Mouse (Mus musculus) hindbrain, embryonic 15.5 days (tissue): ENCODE results near the gene Tmco4. TPM values are rescaled to one million over a fixed set of nuclear protein-coding genes. Genes with fewer than 3 reads are reported as not detected.

Source experiments
- ATAC-seq: fragments of 200-750 bp; cut with Nextera tagmentation; 2 replicates; pipeline ENCODE4 v1.8.0; 2017; ENCODE audit warnings: low read depth, moderate number of reproducible peaks, moderate TSS enrichment; ENCODE audit not compliant: low FRiP score
- H3K27ac ChIP-seq: fragments of 300-500 bp; sonication (generic); replicated peaks from 2 replicates; pipeline ENCODE4 v1.5.1; 2015; ENCODE audit warnings: mild to moderate bottlenecking, inconsistent platforms
- H3K27me3 ChIP-seq: fragments of 300-500 bp; sonication (generic); 2 replicates; pipeline ENCODE4 v1.6.1; 2015; ENCODE audit warnings: control low read depth, inconsistent platforms
- H3K36me3 ChIP-seq: fragments of 300-500 bp; sonication (generic); 2 replicates; pipeline ENCODE4 v1.6.1; 2015; ENCODE audit warnings: control low read depth, inconsistent platforms
- H3K4me1 ChIP-seq: fragments of 300-500 bp; sonication (generic); replicated peaks from 2 replicates; pipeline ENCODE4 v1.6.1; 2015; ENCODE audit warnings: control low read depth, inconsistent platforms
- H3K4me2 ChIP-seq: fragments of 300-500 bp; sonication (generic); 2 replicates; pipeline ENCODE4 v1.6.1; 2015; ENCODE audit warnings: moderate library complexity, mild to moderate bottlenecking, inconsistent platforms
- H3K4me3 ChIP-seq: fragments of 300-500 bp; sonication (generic); 2 replicates; pipeline ENCODE4 v1.5.1; 2015; ENCODE audit warnings: mild to moderate bottlenecking, inconsistent platforms
- H3K9ac ChIP-seq: fragments of 300-500 bp; sonication (generic); 2 replicates; pipeline ENCODE4 v1.6.1; 2015; ENCODE audit warnings: inconsistent platforms
- H3K9me3 ChIP-seq: fragments of 300-500 bp; sonication (generic); 2 replicates; pipeline ENCODE4 v1.6.1; 2016; ENCODE audit warnings: control low read depth, inconsistent platforms
- WGBS: fragments of 180-500 bp; shearing (Covaris S2); methylation state at CpG from one replicate; pipeline ENCODE4 v1.1.7; 2015; 5-methylcytosine and 5-hydroxymethylcytosine counted together
- polyA plus RNA-seq: library from polyadenylated mRNA; unstranded; fragments of >200 nt; fragmentation: Nextera tagmentation; extraction: Ambion mirVana; gene quantifications from 2 replicates; pipeline ENCODE4 v1.2.1, GENCODE M21; 2015

Gene Tmco4
- polyA plus RNA-seq, 1 experiment from 2014 or later, result 1.0 TPM

- Histone ChIP-seq H3K9ac (no peak overlapping the region), H3K36me3 (no peaks in the 10 kb centered on the region), H3K27me3 (no peaks in the 10 kb centered on the region), H3K4me1 (peaks cover 32% of the 10 kb centered on the region), H3K4me3 (no peak overlapping the region), H3K4me2 (no peak overlapping the region), H3K27ac (no peak overlapping the region), H3K9me3 (no peaks in the 10 kb centered on the region)
- WGBS, result 81% methylated on average over 11 of the region's 11 CpGs
- ATAC-seq, result no peak
These were observed 60.7 kb downstream of the Tmco4 start for GRCm38 (mm10) chr4:139033263-139034009.

- no peak for ATAC-seq
- H3K4me1 ChIP-seq, result peaks cover 37% of the 10 kb centered on the region
- H3K27ac ChIP-seq, result no peak overlapping the region
- H3K4me3 ChIP-seq, result no peak overlapping the region
- no peak overlapping the region for H3K9ac ChIP-seq
- H3K9me3 ChIP-seq, result no peaks in the 10 kb centered on the region
- 84% methylated on average over 8 of the region's 8 CpGs for WGBS
- H3K4me2 ChIP-seq, result no peak overlapping the region
- H3K36me3 ChIP-seq, result no peaks in the 10 kb centered on the region
- H3K27me3 ChIP-seq, result no peaks in the 10 kb centered on the region
These were observed 61.3 kb downstream of the Tmco4 start for GRCm38 (mm10) chr4:139034010-139034367.

- Histone ChIP-seq H3K9me3 (no peaks in the 10 kb centered on the region), H3K4me3 (no peak overlapping the region), H3K36me3 (no peaks in the 10 kb centered on the region), H3K9ac (no peak overlapping the region), H3K4me1 (peaks cover 40% of the 10 kb centered on the region), H3K4me2 (no peak overlapping the region), H3K27me3 (no peaks in the 10 kb centered on the region), H3K27ac (no peak overlapping the region)
- no peak for ATAC-seq
- 46% methylated on average over 4 of the region's 4 CpGs for WGBS
These were observed 61.9 kb downstream of the Tmco4 start for GRCm38 (mm10) chr4:139034540-139034939.

GRCm38 (mm10) chr4:139034942-139035341 lies 62.3 kb downstream of the Tmco4 start:
- ATAC-seq, result no peak
- H3K4me2 ChIP-seq, result no peak overlapping the region
- H3K4me3 ChIP-seq, result no peak overlapping the region
- no peak overlapping the region for H3K9ac ChIP-seq
- peaks cover 41% of the 10 kb centered on the region for H3K4me1 ChIP-seq
- H3K9me3 ChIP-seq, result no peaks in the 10 kb centered on the region
- H3K36me3 ChIP-seq, result no peaks in the 10 kb centered on the region
- H3K27ac ChIP-seq, result no peak overlapping the region
- no peaks in the 10 kb centered on the region for H3K27me3 ChIP-seq
- WGBS, result 86% methylated on average over 3 of the region's 3 CpGs

- Histone ChIP-seq H3K9me3 (no peaks in the 10 kb centered on the region), H3K4me3 (no peak overlapping the region), H3K9ac (no peak overlapping the region), H3K27me3 (no peaks in the 10 kb centered on the region), H3K4me1 (peaks cover 48% of the 10 kb centered on the region), H3K36me3 (no peaks in the 10 kb centered on the region), H3K4me2 (no peak overlapping the region), H3K27ac (no peak overlapping the region)
- 85% methylated on average over 3 of the region's 3 CpGs for WGBS
- no peak for ATAC-seq
These were observed 63.1 kb downstream of the Tmco4 start for GRCm38 (mm10) chr4:139035799-139036198.

- WGBS, result 28% methylated on average over 17 of the region's 17 CpGs
- Histone ChIP-seq H3K4me1 (peaks cover 41% of the 10 kb centered on the region), H3K9me3 (no peaks in the 10 kb centered on the region), H3K36me3 (no peaks in the 10 kb centered on the region), H3K27ac (peak overlapping the region; percentile 67), H3K4me3 (no peak overlapping the region), H3K27me3 (no peaks in the 10 kb centered on the region), H3K4me2 (no peak overlapping the region), H3K9ac (no peak overlapping the region)
- ATAC-seq, result no peak
These were observed 65.3 kb downstream of the Tmco4 start for GRCm38 (mm10) chr4:139037795-139038607.

GRCm38 (mm10) chr4:139040084-139040839 lies 67.6 kb downstream of the Tmco4 start:
- no peaks in the 10 kb centered on the region for H3K36me3 ChIP-seq
- H3K4me2 ChIP-seq, result no peak overlapping the region; the same call in 1 of the 2 replicates
- peak; percentile 60 for ATAC-seq
- no peak overlapping the region for H3K9ac ChIP-seq
- peaks cover 39% of the 10 kb centered on the region for H3K4me1 ChIP-seq
- H3K4me3 ChIP-seq, result no peak overlapping the region
- H3K27me3 ChIP-seq, result no peaks in the 10 kb centered on the region
- 6% methylated on average over 10 of the region's 10 CpGs for WGBS
- no peaks in the 10 kb centered on the region for H3K9me3 ChIP-seq
- H3K27ac ChIP-seq, result peak overlapping the region; percentile 52

- ATAC-seq, result no peak
- Histone ChIP-seq H3K27ac (no peak overlapping the region), H3K36me3 (no peaks in the 10 kb centered on the region), H3K9ac (no peak overlapping the region), H3K4me3 (no peak overlapping the region), H3K4me2 (no peak overlapping the region), H3K4me1 (peaks cover 41% of the 10 kb centered on the region), H3K27me3 (no peaks in the 10 kb centered on the region), H3K9me3 (no peaks in the 10 kb centered on the region)
- 77% methylated on average over 5 of the region's 5 CpGs for WGBS
These were observed 69.9 kb downstream of the Tmco4 start for GRCm38 (mm10) chr4:139042611-139043010.

GRCm38 (mm10) chr4:139043600-139043999 lies 70.9 kb downstream of the Tmco4 start:
- Histone ChIP-seq H3K36me3 (no peaks in the 10 kb centered on the region), H3K4me3 (no peak overlapping the region), H3K4me1 (peaks cover 31% of the 10 kb centered on the region), H3K9me3 (no peaks in the 10 kb centered on the region), H3K4me2 (no peak overlapping the region), H3K27ac (no peak overlapping the region), H3K9ac (no peak overlapping the region), H3K27me3 (no peaks in the 10 kb centered on the region)
- no peak for ATAC-seq
- 84% methylated on average over 2 of the region's 2 CpGs for WGBS

- no peak overlapping the region for H3K4me2 ChIP-seq
- no peak for ATAC-seq
- no peaks in the 10 kb centered on the region for H3K9me3 ChIP-seq
- WGBS, result 93% methylated on average over 5 of the region's 5 CpGs
- H3K27ac ChIP-seq, result no peak overlapping the region
- no peaks in the 10 kb centered on the region for H3K36me3 ChIP-seq
- no peak overlapping the region for H3K4me3 ChIP-seq
- H3K9ac ChIP-seq, result no peak overlapping the region
- H3K4me1 ChIP-seq, result peaks cover 22% of the 10 kb centered on the region
- H3K27me3 ChIP-seq, result no peaks in the 10 kb centered on the region
These were observed 71.9 kb downstream of the Tmco4 start for GRCm38 (mm10) chr4:139044566-139044965.

- Histone ChIP-seq H3K9me3 (no peaks in the 10 kb centered on the region), H3K4me3 (no peak overlapping the region), H3K4me2 (no peak overlapping the region), H3K27ac (no peak overlapping the region), H3K27me3 (peaks cover 4% of the 10 kb centered on the region; the same call in 1 of the 2 replicates), H3K9ac (no peak overlapping the region), H3K36me3 (no peaks in the 10 kb centered on the region), H3K4me1 (0 out of 2 replicates have a peak, but pooled peaks cover 8% of the 10 kb centered on the region)
- ATAC-seq, result 0 out of 2 replicates have a peak, but pooled peaks have one; percentile 30
- whole genome bisulfite sequencing, result 51% methylated on average over 5 of the region's 5 CpGs
These were observed 73.7 kb downstream of the Tmco4 start for GRCm38 (mm10) chr4:139046354-139046753.

GRCm38 (mm10) chr4:139048518-139048917 lies 75.8 kb downstream of the Tmco4 start:
- 60% methylated on average over 6 of the region's 6 CpGs for WGBS
- H3K27me3 ChIP-seq, result peaks cover 4% of the 10 kb centered on the region; the same call in 1 of the 2 replicates
- H3K9me3 ChIP-seq, result no peaks in the 10 kb centered on the region
- no peak overlapping the region for H3K4me2 ChIP-seq
- H3K4me3 ChIP-seq, result no peak overlapping the region
- no peak for ATAC-seq
- no peaks in the 10 kb centered on the region for H3K36me3 ChIP-seq
- H3K9ac ChIP-seq, result no peak overlapping the region
- no peak overlapping the region for H3K27ac ChIP-seq
- peaks cover 15% of the 10 kb centered on the region for H3K4me1 ChIP-seq
